Mouse (Mus musculus): ENCODE data around the gene Phf7. TPM values are rescaled to one million over a fixed set of nuclear protein-coding genes. Genes with fewer than 3 reads are reported as not detected.

The Phf7 gene
- polyA plus RNA-seq, 1 experiment from 2014 or later, result 9.9 TPM

GRCm38 (mm10) chr14:31194891-31195513, 56.1 kb downstream of the Phf7 start:
- WGBS (ENCODE audit: insufficient replicate concordance), result 72% methylated on average over 14 of the region's 14 CpGs
- no peaks in the 10 kb centered on the region for H3K27me3 ChIP-seq (replicated peaks)
- H3K36me3 ChIP-seq, result peaks cover 95% of the 10 kb centered on the region
- no peak overlapping the region for H3K9ac ChIP-seq
- peaks cover 22% of the 10 kb centered on the region for H3K4me1 ChIP-seq
- H3K27ac ChIP-seq, result peak overlapping the region; percentile 42; the same call in 1 of the 2 replicates
- ATAC-seq, result no peak
- no peaks in the 10 kb centered on the region for H3K9me3 ChIP-seq (replicated peaks)
- H3K4me2 ChIP-seq, result no peak overlapping the region
- no peak overlapping the region for H3K4me3 ChIP-seq

- peaks cover 95% of the 10 kb centered on the region for H3K36me3 ChIP-seq
- WGBS (ENCODE audit: insufficient replicate concordance), result 65% methylated on average over 2 of the region's 2 CpGs
- H3K27ac ChIP-seq, result no peak overlapping the region
- no peak for ATAC-seq
- H3K27me3 ChIP-seq (replicated peaks), result no peaks in the 10 kb centered on the region
- H3K9ac ChIP-seq, result no peak overlapping the region
- no peaks in the 10 kb centered on the region for H3K9me3 ChIP-seq (replicated peaks)
- no peak overlapping the region for H3K4me2 ChIP-seq
- peaks cover 22% of the 10 kb centered on the region for H3K4me1 ChIP-seq
- H3K4me3 ChIP-seq, result no peak overlapping the region
These were observed 56.7 kb downstream of the Phf7 start for GRCm38 (mm10) chr14:31194441-31194840.

- Histone ChIP-seq H3K27me3 (replicated peaks) (no peaks in the 10 kb centered on the region), H3K9me3 (replicated peaks) (no peaks in the 10 kb centered on the region), H3K27ac (no peak overlapping the region), H3K9ac (no peak overlapping the region), H3K4me2 (no peak overlapping the region), H3K4me3 (no peak overlapping the region), H3K4me1 (peaks cover 22% of the 10 kb centered on the region), H3K36me3 (peaks cover 95% of the 10 kb centered on the region)
- ATAC-seq, result no peak
- 80% methylated on average over 7 of the region's 7 CpGs for WGBS (ENCODE audit: insufficient replicate concordance)
These were observed 57.3 kb downstream of the Phf7 start for GRCm38 (mm10) chr14:31193791-31194190.

GRCm38 (mm10) chr14:31191936-31192335, 59.2 kb downstream of the Phf7 start:
- Histone ChIP-seq H3K4me3 (no peak overlapping the region), H3K36me3 (peaks cover 98% of the 10 kb centered on the region), H3K27me3 (replicated peaks) (no peaks in the 10 kb centered on the region), H3K9me3 (replicated peaks) (no peaks in the 10 kb centered on the region), H3K4me1 (peaks cover 15% of the 10 kb centered on the region), H3K9ac (no peak overlapping the region), H3K27ac (no peak overlapping the region), H3K4me2 (no peak overlapping the region)
- 65% methylated on average over 2 of the region's 2 CpGs for WGBS (ENCODE audit: insufficient replicate concordance)
- ATAC-seq, result no peak

- Histone ChIP-seq H3K9ac (no peak overlapping the region), H3K4me1 (0 out of 2 replicates have a peak, but pooled peaks cover 2% of the 10 kb centered on the region), H3K36me3 (peaks cover 100% of the 10 kb centered on the region), H3K27me3 (replicated peaks) (no peaks in the 10 kb centered on the region), H3K4me2 (no peak overlapping the region), H3K9me3 (replicated peaks) (no peaks in the 10 kb centered on the region), H3K27ac (no peak overlapping the region; the same call in 1 of the 2 replicates), H3K4me3 (no peak overlapping the region)
- no peak for ATAC-seq
- WGBS (ENCODE audit: insufficient replicate concordance), result 76% methylated on average over 3 of the region's 3 CpGs
These were observed 61.8 kb downstream of the Phf7 start for GRCm38 (mm10) chr14:31189348-31189747.

- Histone ChIP-seq H3K4me2 (no peak overlapping the region), H3K27me3 (replicated peaks) (no peaks in the 10 kb centered on the region), H3K9me3 (replicated peaks) (no peaks in the 10 kb centered on the region), H3K4me3 (no peak overlapping the region), H3K4me1 (0 out of 2 replicates have a peak, but pooled peaks cover 5% of the 10 kb centered on the region), H3K27ac (no peak overlapping the region; the same call in 1 of the 2 replicates), H3K36me3 (peaks cover 100% of the 10 kb centered on the region), H3K9ac (no peak overlapping the region)
- WGBS (ENCODE audit: insufficient replicate concordance), result 73% methylated on average over 6 of the region's 6 CpGs
- no peak for ATAC-seq
These were observed 62.3 kb downstream of the Phf7 start for GRCm38 (mm10) chr14:31188771-31189181.

Other genes with a start within 250 kb of the Phf7 start
- 23.5 and 23.9 TPM in 2 replicates for gene Glt8d1, start 249.9 kb downstream of the Phf7 start, polyA plus RNA-seq (2016; fragmentation: Nextera tagmentation; extraction: Ambion mirVana)
- gene Spcs1, start 249.6 kb downstream of the Phf7 start, polyA plus RNA-seq (2016; fragmentation: Nextera tagmentation; extraction: Ambion mirVana), result 296 and 308 TPM in 2 replicates
- 94.9 and 95.8 TPM in 2 replicates for gene Pbrm1, start 232.2 kb downstream of the Phf7 start, polyA plus RNA-seq (2016; fragmentation: Nextera tagmentation; extraction: Ambion mirVana)
- gene Gnl3, start 232.2 kb downstream of the Phf7 start, polyA plus RNA-seq (2016; fragmentation: Nextera tagmentation; extraction: Ambion mirVana), result 156 and 166 TPM in 2 replicates
- gene Smim4, start 122.4 kb downstream of the Phf7 start, polyA plus RNA-seq (2016; fragmentation: Nextera tagmentation; extraction: Ambion mirVana), result 95.4 and 103 TPM in 2 replicates
- gene Nt5dc2, start 120.3 kb downstream of the Phf7 start, polyA plus RNA-seq (2016; fragmentation: Nextera tagmentation; extraction: Ambion mirVana), result 298 and 306 TPM in 2 replicates
- 27.4 and 28.0 TPM in 2 replicates for gene Stab1, start 82.7 kb downstream of the Phf7 start, polyA plus RNA-seq (2016; fragmentation: Nextera tagmentation; extraction: Ambion mirVana)
- 10.8 and 11.5 TPM in 2 replicates for gene Tnnc1, start 43.0 kb downstream of the Phf7 start, polyA plus RNA-seq (2016; fragmentation: Nextera tagmentation; extraction: Ambion mirVana)
- 145 and 151 TPM in 2 replicates for gene Nisch, start 34.4 kb downstream of the Phf7 start, polyA plus RNA-seq (2016; fragmentation: Nextera tagmentation; extraction: Ambion mirVana)
- 0.04 and 0.18 TPM in 2 replicates for gene Sema3g, start 33.5 kb downstream of the Phf7 start, polyA plus RNA-seq (2016; fragmentation: Nextera tagmentation; extraction: Ambion mirVana)
- gene Bap1, start 133 bp upstream of the Phf7 start, polyA plus RNA-seq (2016; fragmentation: Nextera tagmentation; extraction: Ambion mirVana), result 53.8 and 54.4 TPM in 2 replicates
- gene Dnah1, start 72.6 kb upstream of the Phf7 start, polyA plus RNA-seq (2016; fragmentation: Nextera tagmentation; extraction: Ambion mirVana), result 0.48 and 0.57 TPM in 2 replicates
- 24.1 and 24.5 TPM in 2 replicates for gene Capn7, start 85.3 kb upstream of the Phf7 start, polyA plus RNA-seq (2016; fragmentation: Nextera tagmentation; extraction: Ambion mirVana)
- gene Sh3bp5, start 184.8 kb upstream of the Phf7 start, polyA plus RNA-seq (2016; fragmentation: Nextera tagmentation; extraction: Ambion mirVana), result 13.8 and 15.1 TPM in 2 replicates
- 41.4 and 44.2 TPM in 2 replicates for gene Eaf1, start 243.1 kb upstream of the Phf7 start, polyA plus RNA-seq (2016; fragmentation: Nextera tagmentation; extraction: Ambion mirVana)
- 43.7 and 46.9 TPM in 2 replicates for gene Mettl6, start 243.7 kb upstream of the Phf7 start, polyA plus RNA-seq (2016; fragmentation: Nextera tagmentation; extraction: Ambion mirVana)

All from liver, embryonic 12.5 days (tissue).